Mouse (Mus musculus): Measurements from ENCODE around the gene Gm6899.

The Gm6899 gene

GRCm38 (mm10) chr11:26642141-26642540 is 49.1 kb downstream of the Gm6899 start:
- DNase-seq (ENCODE audit: low spot score in 2 of 2): no peak
